Mouse (Mus musculus): ENCODE measurements around the gene Gm20931. TPM values are rescaled to one million over a fixed set of nuclear protein-coding genes. Genes with fewer than 3 reads are reported as not detected.
"Not testable (repeated sequence)": the region's sequence is repeated elsewhere in the genome, so short reads cannot be mapped to it uniquely, and the experiment has no call there.

Gene Gm20931
- not detected in 2 replicates for polyA plus RNA-seq (2012; rRNA removed)

DNA sequence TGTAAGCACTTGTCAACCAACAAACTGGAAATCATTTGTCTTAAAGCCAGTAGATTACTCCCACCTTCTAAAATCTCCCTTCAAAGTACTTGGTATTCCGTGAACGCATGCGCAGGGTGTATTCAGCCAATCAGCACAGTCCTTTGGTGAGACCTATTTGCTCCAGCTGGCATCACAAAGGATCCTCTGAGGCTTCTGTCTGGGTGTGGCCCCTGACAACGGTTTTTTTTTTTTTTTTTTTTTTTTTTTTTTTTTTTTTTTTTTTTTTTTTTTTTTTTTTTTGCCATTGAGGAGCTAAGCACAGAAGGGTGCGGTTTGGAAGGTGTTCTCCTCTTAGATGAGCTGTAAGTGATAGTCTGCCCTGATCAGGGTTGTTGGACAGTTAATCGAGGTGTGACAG, at the start of gene Gm20931:
TSS of gene Gm20931 (plus strand) at position 301 of the 400 bp plus-strand sequence.
- DNase-seq (ENCODE audit: low read depth) = not testable (repeated sequence)

All from gonadal fat pad, adult 2 months (tissue).